Mouse (Mus musculus): ENCODE measurements around the gene Rps19bp1.

Rps19bp1 gene

GRCm38 (mm10) chr15:80219705-80220657 lies 44.1 kb downstream of the Rps19bp1 start:
- DNase-seq (ENCODE audit: low read depth, low spot score): no peak

GRCm38 (mm10) chr15:80219211-80219610 lies 44.9 kb downstream of the Rps19bp1 start:
- DNase-seq (ENCODE audit: low read depth, low spot score): no peak

GRCm38 (mm10) chr15:80217476-80217875 lies 46.6 kb downstream of the Rps19bp1 start:
- DNase-seq (ENCODE audit: low read depth, low spot score): no peak

GRCm38 (mm10) chr15:80216480-80216820 lies 47.7 kb downstream of the Rps19bp1 start:
- no peak for DNase-seq (ENCODE audit: low read depth, low spot score)

GRCm38 (mm10) chr15:80215716-80216479 lies 48.2 kb downstream of the Rps19bp1 start:
- DNase-seq (ENCODE audit: low read depth, low spot score): no peak

- no peak for DNase-seq (ENCODE audit: low read depth, low spot score)
Measured at GRCm38 (mm10) chr15:80213688-80214087, 50.4 kb downstream of the Rps19bp1 start.

Measured in retina, postnatal 7 days (tissue).